Mouse (Mus musculus): ENCODE data around the gene Upb1.

DNA sequence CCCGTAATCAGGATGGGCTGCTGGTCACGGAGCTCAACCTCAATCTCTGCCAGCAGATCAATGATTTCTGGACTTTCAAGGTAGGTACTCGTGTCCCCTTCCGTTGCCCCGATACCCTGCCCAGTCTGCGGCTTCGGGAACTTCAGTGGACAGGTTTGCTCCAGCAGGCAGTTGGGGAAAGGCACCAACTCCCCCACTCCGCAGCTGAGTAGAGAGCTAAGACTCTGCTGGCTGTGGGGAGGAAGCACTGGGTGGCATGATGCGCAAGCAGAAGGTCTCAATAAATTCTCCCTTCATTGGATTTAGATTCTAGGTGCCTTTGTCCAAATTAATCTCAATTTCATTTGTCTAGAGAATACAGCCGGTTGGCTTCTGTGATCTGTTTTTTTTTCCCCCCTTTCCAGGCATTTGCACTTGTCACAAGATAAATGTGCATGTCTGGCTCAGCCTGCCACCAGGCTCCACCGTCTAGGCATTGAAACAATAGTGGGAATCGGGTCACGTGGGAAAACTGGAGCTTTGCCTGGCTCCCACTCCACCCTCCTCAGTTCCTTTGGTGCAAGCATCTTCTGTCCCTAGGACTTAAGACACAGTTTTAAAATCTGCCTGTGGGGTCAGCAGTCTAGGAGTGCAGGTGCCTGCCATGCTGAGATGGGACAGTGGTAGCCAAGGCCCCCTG lies 37.4 kb downstream of the Upb1 start:
- TF ChIP-seq MAZ (IDR thresholded peaks at IDR 0.05; ENCODE audit: low read depth, low read length) (no peak), MAX (IDR thresholded peaks at IDR 0.05; ENCODE audit: low read length) (no peak), ZC3H11A (IDR thresholded peaks at IDR 0.05; ENCODE audit: low read depth, low read length) (no peak), POLR2A (IDR thresholded peaks at IDR 0.05; ENCODE audit: low read depth, low read length) (no peak), CTCF (conservative IDR thresholded peaks at IDR 0.05 in 1 of 2, IDR thresholded peaks at IDR 0.05 in 1 of 2; ENCODE audit: low read depth in 2 of 2, low read length in 2 of 2) (no peak), BHLHE40 (IDR thresholded peaks at IDR 0.05; ENCODE audit: low read depth, low read length) (no peak), POLR2AphosphoS2 (IDR thresholded peaks at IDR 0.05; ENCODE audit: low read depth, low read length) (no peak), MXI1 (IDR thresholded peaks at IDR 0.05; ENCODE audit: low read depth, low read length) (no peak), CHD2 (IDR thresholded peaks at IDR 0.05; ENCODE audit: low read length) (no peak), PAX5 (IDR thresholded peaks at IDR 0.05; ENCODE audit: low read length) (no peak), SMC3 (IDR thresholded peaks at IDR 0.05; ENCODE audit: low read depth, low read length) (no peak)

Data from CH12.LX (cell line).